Mouse (Mus musculus) MEL (cell line): Measurements from ENCODE around the gene Cntnap2. TPM values are rescaled to one million over a fixed set of nuclear protein-coding genes. Genes with fewer than 3 reads are reported as not detected.

ENCODE experiments used
- DNase-seq: peaks from one replicate; pipeline ENCODE4 v3.0.0; 2011; ENCODE audit warnings: low read depth, low spot score
- H3K27ac ChIP-seq: 2 replicates; pipeline ENCODE4 v1.5.1; 2012; ENCODE audit warnings: low read depth, mild to moderate bottlenecking, control low read depth, low read length, moderate library complexity; ENCODE audit not compliant: control insufficient read depth
- H3K27me3 ChIP-seq, 2 experiments: fragments of 150-350 bp in 1 of 2; sonication (generic) in 1 of 2; 2 replicates each; pipeline ENCODE4 v1.6.1; 2012; ENCODE audit warnings: low read length in 2 of 2, mild to moderate bottlenecking in 2 of 2, improper control_type of control experiment in 1 of 2, moderate library complexity in 1 of 2; ENCODE audit not compliant: insufficient read depth in 2 of 2, control insufficient read depth in 1 of 2
- H3K36me3 ChIP-seq, 2 experiments: 2 replicates each; pipeline ENCODE4 v1.6.1; 2012 to 2014; ENCODE audit warnings: low read length in 2 of 2, improper control_type of control experiment in 1 of 2, inconsistent platforms in 1 of 2, mild to moderate bottlenecking in 1 of 2; ENCODE audit not compliant: insufficient read depth in 2 of 2, control insufficient read depth in 1 of 2
- H3K4me1 ChIP-seq, 2 experiments: fragments of 150-350 bp in 1 of 2; sonication (generic) in 1 of 2; 2 replicates each; pipeline ENCODE4 v1.6.1; 2012; ENCODE audit warnings: low read length in 2 of 2, improper control_type of control experiment in 1 of 2, mild to moderate bottlenecking in 1 of 2; ENCODE audit not compliant: insufficient read depth in 2 of 2, control insufficient read depth in 1 of 2
- H3K4me3 ChIP-seq, 2 experiments: fragments of 150-350 bp in 1 of 2; sonication (generic) in 1 of 2; 2 replicates each; pipeline ENCODE4 v1.5.1; 2012; ENCODE audit warnings: low read depth in 2 of 2, low read length in 2 of 2, mild to moderate bottlenecking in 2 of 2, moderate library complexity in 2 of 2, control low read depth in 1 of 2, improper control_type of control experiment in 1 of 2; ENCODE audit not compliant: control insufficient read depth in 1 of 2, insufficient read depth in 1 of 2
- H3K79me2 ChIP-seq: 2 replicates; pipeline ENCODE4 v1.6.1; 2012; ENCODE audit warnings: mild to moderate bottlenecking, low read length, moderate library complexity; ENCODE audit not compliant: control insufficient read depth, poor library complexity, insufficient read depth
- H3K9ac ChIP-seq: 2 replicates; pipeline ENCODE4 v1.6.1; 2012; ENCODE audit warnings: low read depth, mild to moderate bottlenecking, control low read depth, low read length, moderate library complexity; ENCODE audit not compliant: control insufficient read depth, poor library complexity, severe bottlenecking
- H3K9me3 ChIP-seq: fragments of 150-350 bp; sonication (generic); replicated peaks from 2 replicates; pipeline ENCODE4 v1.6.1; 2012; ENCODE audit warnings: mild to moderate bottlenecking, low read length, improper control_type of control experiment, moderate library complexity; ENCODE audit not compliant: insufficient read depth
- BHLHE40 ChIP-seq: IDR thresholded peaks from 2 replicates; pipeline ENCODE4 v1.6.1; 2012; ENCODE audit warnings: low read depth, mild to moderate bottlenecking, inconsistent platforms, low read length, improper control_type of control experiment, borderline replicate concordance
- CHD1 ChIP-seq: IDR thresholded peaks from 2 replicates; pipeline ENCODE4 v1.6.1; 2012; ENCODE audit warnings: low read depth, mild to moderate bottlenecking, inconsistent platforms, low read length, improper control_type of control experiment
- CHD2 ChIP-seq: IDR thresholded peaks from 2 replicates; pipeline ENCODE4 v1.6.1; 2011; ENCODE audit warnings: low read length, improper control_type of control experiment
- CTCF ChIP-seq, 3 experiments: IDR thresholded peaks in 2 of 3; conservative IDR thresholded peaks in 1 of 3; 2 replicates each; pipeline ENCODE4 v1.5.1; 2011 to 2012; ENCODE audit warnings: low read length in 3 of 3, low read depth in 2 of 3, mild to moderate bottlenecking in 2 of 3, improper control_type of control experiment in 1 of 3, inconsistent platforms in 1 of 3, mixed read lengths in 1 of 3, moderate library complexity in 1 of 3; ENCODE audit not compliant: control insufficient read depth in 1 of 3, insufficient read depth in 1 of 3, poor library complexity in 1 of 3, severe bottlenecking in 1 of 3
- E2F4 ChIP-seq: IDR thresholded peaks from 2 replicates; pipeline ENCODE4 v1.6.1; 2011; ENCODE audit warnings: low read depth, low read length, improper control_type of control experiment, borderline replicate concordance
- EP300 ChIP-seq, 2 experiments: IDR thresholded peaks; 2 replicates each; pipeline ENCODE4 v1.6.1; 2011; ENCODE audit warnings: improper control_type of control experiment in 2 of 2, low read length in 2 of 2, low read depth in 1 of 2, mild to moderate bottlenecking in 1 of 2
- GABPA ChIP-seq: IDR thresholded peaks from 2 replicates; pipeline ENCODE4 v1.6.1; 2012; ENCODE audit warnings: low read depth, mild to moderate bottlenecking, inconsistent platforms, low read length, improper control_type of control experiment, moderate library complexity
- GATA1 ChIP-seq: IDR thresholded peaks from 2 replicates; pipeline ENCODE4 v1.6.1; 2011; ENCODE audit warnings: low read depth, low read length, improper control_type of control experiment
- JUND ChIP-seq: IDR thresholded peaks from 2 replicates; pipeline ENCODE4 v1.6.1; 2011; ENCODE audit warnings: low read depth, mild to moderate bottlenecking, improper control_type of control experiment, low read length
- KAT2A ChIP-seq: conservative IDR thresholded peaks from 2 replicates; pipeline ENCODE4 v1.6.1; 2012; ENCODE audit warnings: low read depth, low read length, improper control_type of control experiment, inconsistent platforms
- MAFK ChIP-seq: IDR thresholded peaks from 2 replicates; pipeline ENCODE4 v1.6.1; 2011; ENCODE audit warnings: low read depth, mild to moderate bottlenecking, low read length, improper control_type of control experiment, borderline replicate concordance
- MAX ChIP-seq: IDR thresholded peaks from 2 replicates; pipeline ENCODE4 v1.6.1; 2011; ENCODE audit warnings: low read length, improper control_type of control experiment
- MAZ ChIP-seq: IDR thresholded peaks from 2 replicates; pipeline ENCODE4 v1.6.1; 2012; ENCODE audit warnings: low read depth, mild to moderate bottlenecking, inconsistent platforms, low read length, improper control_type of control experiment
- MXI1 ChIP-seq: IDR thresholded peaks from 2 replicates; pipeline ENCODE4 v1.6.1; 2011; ENCODE audit warnings: mild to moderate bottlenecking, low read depth, low read length, improper control_type of control experiment
- MYC ChIP-seq: IDR thresholded peaks from 2 replicates; pipeline ENCODE4 v1.6.1; 2011; ENCODE audit warnings: low read depth, mild to moderate bottlenecking, low read length, improper control_type of control experiment, moderate library complexity
- NELFE ChIP-seq: IDR thresholded peaks from 2 replicates; pipeline ENCODE4 v1.6.1; 2011; ENCODE audit warnings: low read depth, low read length, improper control_type of control experiment
- POLR2A ChIP-seq, 2 experiments: IDR thresholded peaks; 2 replicates each; pipeline ENCODE4 v1.6.1; 2011 to 2012; ENCODE audit warnings: low read length in 2 of 2, mild to moderate bottlenecking in 2 of 2, control low read depth in 1 of 2, improper control_type of control experiment in 1 of 2, low read depth in 1 of 2, moderate library complexity in 1 of 2; ENCODE audit not compliant: control insufficient read depth in 1 of 2, insufficient read depth in 1 of 2, poor library complexity in 1 of 2
- POLR2AphosphoS2 ChIP-seq: IDR thresholded peaks from 2 replicates; pipeline ENCODE4 v1.6.1; 2011; ENCODE audit warnings: low read length, improper control_type of control experiment
- RAD21 ChIP-seq: IDR thresholded peaks from 2 replicates; pipeline ENCODE4 v1.6.1; 2011; ENCODE audit warnings: mild to moderate bottlenecking, low read depth, low read length, improper control_type of control experiment
- RCOR1 ChIP-seq: IDR thresholded peaks from 2 replicates; pipeline ENCODE4 v1.6.1; 2012; ENCODE audit warnings: low read depth, mild to moderate bottlenecking, inconsistent platforms, low read length, improper control_type of control experiment
- SMC3 ChIP-seq: IDR thresholded peaks from 2 replicates; pipeline ENCODE4 v1.6.1; 2011; ENCODE audit warnings: low read depth, low read length, improper control_type of control experiment
- TAL1 ChIP-seq: IDR thresholded peaks from 2 replicates; pipeline ENCODE4 v1.6.1; 2012; ENCODE audit warnings: mild to moderate bottlenecking, inconsistent platforms, low read length, moderate library complexity, mixed read lengths
- TBP ChIP-seq: IDR thresholded peaks from 2 replicates; pipeline ENCODE4 v1.8.0; 2011; ENCODE audit warnings: low read depth, low read length, improper control_type of control experiment
- TCF12 ChIP-seq: IDR thresholded peaks from 2 replicates; pipeline ENCODE4 v1.6.1; 2014; ENCODE audit warnings: low read depth, mild to moderate bottlenecking, inconsistent platforms, low read length, improper control_type of control experiment, moderate library complexity
- UBTF ChIP-seq: IDR thresholded peaks from 2 replicates; pipeline ENCODE4 v1.6.1; 2012; ENCODE audit warnings: low read depth, mild to moderate bottlenecking, inconsistent platforms, low read length, improper control_type of control experiment, moderate library complexity, borderline replicate concordance; ENCODE audit not compliant: insufficient read depth
- USF2 ChIP-seq, 2 experiments: IDR thresholded peaks; 2 replicates each; pipeline ENCODE4 v1.6.1; 2011 to 2012; ENCODE audit warnings: improper control_type of control experiment in 2 of 2, low read length in 2 of 2, borderline replicate concordance in 1 of 2, inconsistent platforms in 1 of 2, low read depth in 1 of 2, mild to moderate bottlenecking in 1 of 2; ENCODE audit not compliant: insufficient read depth in 1 of 2
- ZC3H11A ChIP-seq: IDR thresholded peaks from 2 replicates; pipeline ENCODE4 v1.6.1; 2012; ENCODE audit warnings: low read depth, mild to moderate bottlenecking, inconsistent platforms, low read length, improper control_type of control experiment
- ZMIZ1 ChIP-seq: IDR thresholded peaks from 2 replicates; pipeline ENCODE4 v1.6.1; 2012; ENCODE audit warnings: low read depth, mild to moderate bottlenecking, inconsistent platforms, low read length, improper control_type of control experiment, moderate library complexity
- ZNF384 ChIP-seq: IDR thresholded peaks from 2 replicates; pipeline ENCODE4 v1.6.1; 2012; ENCODE audit warnings: low read depth, mild to moderate bottlenecking, inconsistent platforms, low read length, improper control_type of control experiment
- polyA plus RNA-seq, 2 experiments: library from polyadenylated mRNA; stranded (reverse) in 1 of 2; unstranded in 1 of 2; fragments of >175 nt in 1 of 2; fragments of >200 nt in 1 of 2; gene quantifications; 2 replicates each; pipeline versions ENCODE4 v1.2.1 to v1.2.4; 2012; ENCODE audit warnings: low replicate concordance in 2 of 2, low read depth in 1 of 2; ENCODE audit not compliant: insufficient read length in 2 of 2, insufficient read depth in 1 of 2, missing spikeins in 1 of 2
- total RNA-seq: library from RNA; depleted of rRNA; stranded (reverse); fragments of 300-350 nt; gene quantifications from 2 replicates; pipeline ENCODE4 v1.2.3, GENCODE M21; 2012

Gene Cntnap2
- total and polyA plus RNA-seq, 3 experiments: 0.01 TPM; not detected in 2

DNA sequence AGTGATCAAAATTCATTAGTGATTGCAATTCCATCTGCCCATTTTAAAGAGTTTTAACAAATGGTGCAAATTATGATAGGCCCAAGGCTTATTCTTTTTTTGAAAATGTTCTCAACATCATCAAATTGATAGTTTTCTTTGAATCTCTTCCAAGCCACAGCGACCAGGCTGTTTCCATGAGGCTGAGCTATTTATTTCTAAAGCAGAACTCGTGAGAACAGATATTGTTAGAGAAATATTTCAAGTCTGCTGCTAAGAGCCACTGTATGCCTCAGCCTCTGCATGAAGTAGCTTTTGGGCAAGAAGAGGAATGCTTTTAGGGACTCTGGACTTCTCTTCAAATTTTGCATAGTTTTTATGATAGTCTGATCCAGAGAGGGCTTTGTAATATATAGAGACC lies 1972.2 kb downstream of the Cntnap2 start:
- Histone ChIP-seq H3K4me1 (no peaks in the 10 kb centered on the region), H3K36me3 (no peaks in the 10 kb centered on the region), H3K79me2 (no peaks in the 10 kb centered on the region), H3K27me3 (no peaks in the 10 kb centered on the region), H3K4me3 (no peak overlapping the region), H3K27ac (no peak overlapping the region), H3K9me3 (no peaks in the 10 kb centered on the region), H3K9ac (no peak overlapping the region)
- TF ChIP-seq MYC: no peak
- TF ChIP-seq KAT2A: no peak
- no peak for TF ChIP-seq CHD2
- no peak for TF ChIP-seq GABPA
- TF ChIP-seq USF2 (IDR thresholded peaks at IDR 0.05; ENCODE audit: borderline replicate concordance in 1 of 2, insufficient read depth in 1 of 2, low read depth in 1 of 2, low read length in 2 of 2): no peak
- TF ChIP-seq POLR2AphosphoS2: no peak
- TF ChIP-seq MAZ: no peak
- no peak for TF ChIP-seq E2F4
- no peak for TF ChIP-seq POLR2A (IDR thresholded peaks at IDR 0.05; ENCODE audit: control insufficient read depth in 1 of 2, insufficient read depth in 1 of 2, low read depth in 1 of 2, low read length in 2 of 2, poor library complexity in 1 of 2)
- no peak for TF ChIP-seq JUND
- TF ChIP-seq ZC3H11A: no peak
- TF ChIP-seq EP300 (IDR thresholded peaks at IDR 0.05; ENCODE audit: low read depth in 1 of 2, low read length in 2 of 2): no peak
- TF ChIP-seq UBTF: no peak
- TF ChIP-seq CHD1: no peak
- TF ChIP-seq RCOR1: no peak
- TF ChIP-seq CTCF (IDR thresholded peaks at IDR 0.05 in 2 of 3, conservative IDR thresholded peaks at IDR 0.05 in 1 of 3; ENCODE audit: control insufficient read depth in 1 of 3, insufficient read depth in 1 of 3, low read depth in 2 of 3, low read length in 3 of 3, poor library complexity in 1 of 3, severe bottlenecking in 1 of 3): no peak
- no peak for TF ChIP-seq MAFK
- no peak for TF ChIP-seq BHLHE40
- no peak for DNase-seq

DNA sequence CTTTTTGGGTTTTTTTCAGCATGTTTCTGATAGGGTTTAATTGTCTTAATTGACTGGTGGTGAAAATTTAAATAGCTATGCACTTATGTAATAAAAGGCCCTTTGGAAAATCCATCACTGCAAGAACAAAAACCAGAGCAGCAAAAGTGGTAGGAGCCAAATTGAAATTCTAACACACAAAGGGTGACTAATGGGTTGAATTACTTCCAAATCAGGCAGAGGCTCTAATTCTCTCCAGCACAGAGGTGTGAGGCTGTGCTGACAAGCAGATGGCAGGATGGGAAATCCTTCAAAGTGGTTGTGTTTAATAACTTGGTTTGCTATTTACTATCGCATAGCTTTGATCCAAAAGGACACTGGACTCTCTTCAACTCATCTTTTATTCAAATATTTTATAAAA lies 1983.4 kb downstream of the Cntnap2 start:
- no peaks in the 10 kb centered on the region for H3K27me3 ChIP-seq
- no peak overlapping the region for H3K27ac ChIP-seq
- H3K36me3 ChIP-seq: no peaks in the 10 kb centered on the region
- no peaks in the 10 kb centered on the region for H3K9me3 ChIP-seq
- no peaks in the 10 kb centered on the region for H3K4me1 ChIP-seq
- no peak for DNase-seq
- TF ChIP-seq MYC (no peak), SMC3 (no peak), ZMIZ1 (no peak), MXI1 (no peak), TBP (no peak), CHD2 (no peak), POLR2AphosphoS2 (no peak), RAD21 (no peak), POLR2A (IDR thresholded peaks at IDR 0.05; ENCODE audit: control insufficient read depth in 1 of 2, insufficient read depth in 1 of 2, low read depth in 1 of 2, low read length in 2 of 2, poor library complexity in 1 of 2) (no peak), TAL1 (no peak), TCF12 (no peak), ZNF384 (no peak), NELFE (no peak), BHLHE40 (no peak), MAX (no peak), GABPA (no peak), GATA1 (no peak)
- TF ChIP-seq, all 39 proteins: peak for 0
- Histone ChIP-seq H3K4me3 (no peak overlapping the region), H3K79me2 (no peaks in the 10 kb centered on the region), H3K9ac (no peak overlapping the region)
